Mouse (Mus musculus) ES-E14 (cell line): ENCODE results near the gene Supt6. TPM values are rescaled to one million over a fixed set of nuclear protein-coding genes. Genes with fewer than 3 reads are reported as not detected.

Experiments
- DNase-seq: peaks from one replicate; pipeline ENCODE4 v3.0.0-alpha.2; 2013; ENCODE audit warnings: low read depth, low spot score
- H3K27ac ChIP-seq: 2 replicates; pipeline ENCODE4 v1.5.1; 2012; ENCODE audit warnings: low read depth, mild to moderate bottlenecking, low read length, moderate library complexity, mixed read lengths; ENCODE audit not compliant: poor library complexity, insufficient read depth, severe bottlenecking
- H3K36me3 ChIP-seq: 2 replicates; pipeline ENCODE4 v1.6.1; 2012; ENCODE audit warnings: mild to moderate bottlenecking, low read length, moderate library complexity, mixed read lengths; ENCODE audit not compliant: control insufficient read depth, poor library complexity, insufficient read depth, severe bottlenecking
- H3K4me1 ChIP-seq, 2 experiments: fragments of 150-350 bp in 1 of 2; sonication (generic) in 1 of 2; 2 replicates each; pipeline ENCODE4 v1.6.1; 2012; ENCODE audit warnings: low read length in 2 of 2, mild to moderate bottlenecking in 1 of 2, mixed read lengths in 1 of 2; ENCODE audit not compliant: control insufficient read depth in 2 of 2, insufficient read depth in 2 of 2, poor library complexity in 1 of 2
- H3K4me3 ChIP-seq, 2 experiments: fragments of 150-350 bp in 1 of 2; sonication (generic) in 1 of 2; 2 replicates each; pipeline ENCODE4 v1.5.1; 2012; ENCODE audit warnings: low read length in 2 of 2, low read depth in 1 of 2, mild to moderate bottlenecking in 1 of 2, mixed read lengths in 1 of 2; ENCODE audit not compliant: insufficient read depth in 1 of 2, poor library complexity in 1 of 2, severe bottlenecking in 1 of 2
- H3K9ac ChIP-seq: 2 replicates; pipeline ENCODE4 v1.6.1; 2012; ENCODE audit warnings: low read depth, mild to moderate bottlenecking, low read length, mixed read lengths; ENCODE audit not compliant: poor library complexity, insufficient read depth, severe bottlenecking
- H3K9me3 ChIP-seq: fragments of 150-350 bp; sonication (generic); 2 replicates; pipeline ENCODE4 v1.6.1; 2012; ENCODE audit warnings: low read depth, mild to moderate bottlenecking, low read length; ENCODE audit not compliant: control insufficient read depth, insufficient read depth
- CHD2 ChIP-seq: IDR thresholded peaks from 2 replicates; pipeline ENCODE4 v1.6.1; 2014; ENCODE audit warnings: mild to moderate bottlenecking, low read depth, low read length, inconsistent platforms
- HCFC1 ChIP-seq: IDR thresholded peaks from 2 replicates; pipeline ENCODE4 v1.6.1; 2012; ENCODE audit warnings: low read length, inconsistent platforms, borderline replicate concordance; ENCODE audit not compliant: insufficient read depth
- MAFK ChIP-seq: IDR thresholded peaks from 2 replicates; pipeline ENCODE4 v1.6.1; 2014; ENCODE audit warnings: mild to moderate bottlenecking, low read depth, low read length, inconsistent platforms; ENCODE audit not compliant: insufficient read depth
- ZC3H11A ChIP-seq: IDR thresholded peaks from 2 replicates; pipeline ENCODE4 v1.6.1; 2012; ENCODE audit warnings: low read depth, mild to moderate bottlenecking, inconsistent platforms, low read length, borderline replicate concordance
- ZNF384 ChIP-seq: IDR thresholded peaks from 2 replicates; pipeline ENCODE4 v1.6.1; 2012; ENCODE audit warnings: low read depth, low read length, inconsistent platforms
- in situ Hi-C, 2 experiments: fragments of 600-800 bp; cut with MboI; formaldehyde crosslinking; loops; one replicate each; pipeline ENCODE4 v1.15.1; 2025; ENCODE audit warnings: low sequenced_read_pairs in 2 of 2, inconsistent platforms in 1 of 2; ENCODE audit not compliant: unreplicated experiment in 2 of 2
- total RNA-seq: library from RNA; depleted of rRNA; stranded (reverse); fragments of 300-350 nt; gene quantifications from 2 replicates; pipeline ENCODE4 v1.2.3, GENCODE M21; 2012; rRNA removed

Gene Supt6
- total RNA-seq, 1 experiment: 63.0 TPM

DNA sequence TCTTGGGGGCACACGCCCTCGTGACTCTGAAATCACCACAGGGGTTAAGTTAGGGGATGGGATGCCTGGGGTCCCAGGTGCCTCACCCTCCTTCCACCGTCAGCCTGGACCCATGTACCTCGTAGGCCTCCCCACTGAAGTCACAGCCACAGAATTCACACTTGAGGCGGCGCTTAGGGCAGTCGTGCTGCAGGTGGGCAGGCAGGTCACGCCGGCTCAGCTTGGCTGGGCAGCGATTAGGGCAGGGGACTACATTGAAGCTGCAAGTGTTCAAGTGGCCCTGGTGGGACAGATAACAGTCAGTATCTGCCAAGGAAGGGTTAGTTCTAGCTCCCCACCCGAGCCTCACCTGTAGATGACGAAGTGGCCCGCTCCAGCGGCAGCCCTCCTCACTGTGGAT, 84.6 kb downstream of the Supt6 start:
- Histone ChIP-seq H3K9ac (no peak overlapping the region), H3K4me1 (peaks cover 0 to 35% of the 10 kb centered on the region in 2 experiments; a peak in 2 of 4 replicates), H3K36me3 (peaks cover 54% of the 10 kb centered on the region), H3K9me3 (no peaks in the 10 kb centered on the region), H3K4me3 (no peak overlapping the region), H3K27ac (no peak overlapping the region)
- TF ChIP-seq ZC3H11A (no peak), CHD2 (no peak)
- in situ Hi-C loops: no loop called here
- DNase-seq: no peak

DNA sequence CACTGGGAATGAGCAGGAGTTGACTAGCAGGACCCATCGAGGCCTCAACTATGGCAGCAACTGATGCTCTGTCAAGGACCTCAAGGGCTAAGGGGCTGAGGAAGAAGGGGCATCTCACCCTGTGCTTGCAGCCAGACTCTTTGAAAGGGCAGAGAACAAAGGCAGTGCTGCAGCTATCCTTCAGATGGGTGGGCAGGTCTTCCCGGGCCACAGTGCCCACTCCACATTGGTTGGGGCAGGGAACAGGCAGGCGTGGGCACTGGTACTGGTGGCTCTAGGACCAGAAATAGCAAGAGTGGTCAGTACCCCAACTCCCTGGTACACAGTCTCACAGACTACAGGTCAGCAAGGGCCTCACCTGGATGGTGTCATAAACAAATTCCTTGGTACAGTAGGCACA, 85.1 kb downstream of the Supt6 start:
- no peak overlapping the region for H3K27ac ChIP-seq
- DNase-seq: no peak
- H3K4me3 ChIP-seq: no peak overlapping the region
- in situ Hi-C loops: no loop called here
- peaks cover 54% of the 10 kb centered on the region for H3K36me3 ChIP-seq
- H3K4me1 ChIP-seq: peaks cover 0 to 33% of the 10 kb centered on the region in 2 experiments; a peak in 1 of 4 replicates
- no peak overlapping the region for H3K9ac ChIP-seq
- TF ChIP-seq ZNF384: no peak
- TF ChIP-seq ZC3H11A: no peak
- TF ChIP-seq MAFK: no peak
- no peak for TF ChIP-seq HCFC1
- no peak for TF ChIP-seq CHD2
- no peaks in the 10 kb centered on the region for H3K9me3 ChIP-seq

GRCm38 (mm10) chr11:78160171-78160570, 85.6 kb downstream of the Supt6 start:
- H3K36me3 ChIP-seq: peaks cover 54% of the 10 kb centered on the region
- H3K9me3 ChIP-seq: no peaks in the 10 kb centered on the region
- H3K9ac ChIP-seq: 0 out of 2 replicates have a peak overlapping the region, but pooled peaks have one; percentile 0
- H3K4me3 ChIP-seq: 0 out of 4 replicates have a peak overlapping the region, but pooled peaks of 1 of the 2 experiments have one; percentile 8
- no peak overlapping the region for H3K27ac ChIP-seq
- DNase-seq: no peak
- H3K4me1 ChIP-seq: peaks cover 0 to 33% of the 10 kb centered on the region in 2 experiments; a peak in 1 of 4 replicates
- in situ Hi-C loops: no loop called here
- no peak for TF ChIP-seq CHD2
- no peak for TF ChIP-seq ZNF384
- TF ChIP-seq ZC3H11A: no peak
- TF ChIP-seq MAFK: no peak
- TF ChIP-seq HCFC1: no peak

DNA sequence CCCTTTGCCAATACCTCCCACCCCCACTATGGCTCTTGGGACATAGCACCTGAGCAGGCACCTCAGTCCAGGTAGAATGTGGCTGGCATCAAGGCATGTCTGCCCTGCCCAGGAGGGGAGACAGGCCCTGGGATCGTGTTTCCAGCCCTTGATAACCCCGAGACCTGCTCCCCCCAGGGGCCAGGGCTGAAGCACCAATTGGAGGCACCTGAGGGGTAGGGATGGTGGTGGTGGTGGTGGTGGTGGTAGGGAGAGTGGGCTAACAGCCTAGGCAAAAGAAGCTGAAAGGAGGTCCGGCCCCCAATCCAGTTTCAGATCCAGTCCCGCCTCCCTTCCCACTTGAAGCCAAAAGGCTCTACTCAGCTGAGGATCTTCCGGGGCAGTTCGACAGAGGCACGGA, 86.2 kb downstream of the Supt6 start:
- Histone ChIP-seq H3K9ac (no peak overlapping the region), H3K27ac (no peak overlapping the region), H3K36me3 (peaks cover 60% of the 10 kb centered on the region), H3K4me3 (no peak overlapping the region), H3K9me3 (no peaks in the 10 kb centered on the region), H3K4me1 (peaks cover 0 to 34% of the 10 kb centered on the region in 2 experiments; a peak in 1 of 4 replicates)
- TF ChIP-seq ZC3H11A (no peak), CHD2 (no peak)
- DNase-seq: no peak
- in situ Hi-C loops: no loop called here

- Histone ChIP-seq H3K9ac (no peak overlapping the region), H3K4me3 (no peak overlapping the region), H3K36me3 (peaks cover 64% of the 10 kb centered on the region), H3K9me3 (no peaks in the 10 kb centered on the region), H3K27ac (no peak overlapping the region), H3K4me1 (peaks cover 0 to 36% of the 10 kb centered on the region in 2 experiments; a peak in 1 of 4 replicates)
- TF ChIP-seq CHD2: no peak
- peak; percentile 71; the same call in 1 of the 2 replicates for TF ChIP-seq ZC3H11A
- TF ChIP-seq HCFC1: no peak
- TF ChIP-seq MAFK: no peak
- peak; percentile 60; the same call in 1 of the 2 replicates for TF ChIP-seq ZNF384
- in situ Hi-C loops: no loop called here
- DNase-seq: no peak
These were observed 86.7 kb downstream of the Supt6 start for GRCm38 (mm10) chr11:78159096-78159495.

Other genes starting within 250 kb of the Supt6 start
- 20.2 and 28.5 TPM in 2 replicates for gene Dhrs13, start 213.7 kb downstream of the Supt6 start, total RNA-seq
- gene Flot2, start 208.1 kb downstream of the Supt6 start, total RNA-seq: 26.7 and 31.9 TPM in 2 replicates
- gene Eral1, start 165.6 kb downstream of the Supt6 start, total RNA-seq: 29.6 and 33.5 TPM in 2 replicates
- gene Fam222b, start 151.3 kb downstream of the Supt6 start, total RNA-seq: 8.9 and 11.7 TPM in 2 replicates
- gene Traf4, start 80.4 kb downstream of the Supt6 start, total RNA-seq: 74.4 and 78.2 TPM in 2 replicates
- 15.3 and 25.4 TPM in 2 replicates for gene Nek8, start 69.3 kb downstream of the Supt6 start, total RNA-seq
- 75.6 and 78.6 TPM in 2 replicates for gene Tlcd1, start 69.3 kb downstream of the Supt6 start, total RNA-seq
- gene Rpl23a, start 62.4 kb downstream of the Supt6 start, total RNA-seq: 2,611 and 2,664 TPM in 2 replicates
- gene Rab34, start 57.6 kb downstream of the Supt6 start, total RNA-seq: 33.8 and 36.1 TPM in 2 replicates
- 0.80 and 1.1 TPM in 2 replicates for gene Proca1, start 52.6 kb downstream of the Supt6 start, total RNA-seq
- 81.3 and 123 TPM in 2 replicates for gene Sdf2, start 241 bp downstream of the Supt6 start, total RNA-seq
- 210 and 285 TPM in 2 replicates for gene 2610507B11Rik, start 15.8 kb upstream of the Supt6 start, total RNA-seq
- gene BC030499, start 44.9 kb upstream of the Supt6 start, total RNA-seq: 2.0 TPM in 2 replicates
- 58.2 and 96.2 TPM in 2 replicates for gene Spag5, start 55.5 kb upstream of the Supt6 start, total RNA-seq
- gene Aldoc, start 77.0 kb upstream of the Supt6 start, total RNA-seq: 5.0 and 9.8 TPM in 2 replicates
- gene Pigs, start 82.4 kb upstream of the Supt6 start, total RNA-seq: 45.7 and 78.9 TPM in 2 replicates
- 22.2 and 24.5 TPM in 2 replicates for gene Unc119, start 97.5 kb upstream of the Supt6 start, total RNA-seq
- gene Foxn1, start 140.6 kb upstream of the Supt6 start, total RNA-seq: not detected in 2 replicates
- 0.13 TPM in 1 of 2 replicates, not detected in the other for gene Slc13a2, start 176.2 kb upstream of the Supt6 start, total RNA-seq
- gene Slc46a1, start 219.7 kb upstream of the Supt6 start, total RNA-seq: 21.4 and 29.0 TPM in 2 replicates